Mouse (Mus musculus) neutrophil, adult 83 days (primary cell): ENCODE measurements around the gene Acsf2. TPM values are rescaled to one million over a fixed set of nuclear protein-coding genes. Genes with fewer than 3 reads are reported as not detected.

Experiments used
- total RNA-seq, 2 experiments: library from RNA; stranded (reverse); gene quantifications; one replicate each; pipeline ENCODE4 v1.2.4; 2023

Gene Acsf2
- 1 to 10 TPM; 2.8 to 3.0 TPM for total RNA-seq

GRCm38 (mm10) chr11:94601321-94602281 is at the start of gene Acsf2:
Gene Acsf2 (minus strand): TSS chr11:94601871.

DNA sequence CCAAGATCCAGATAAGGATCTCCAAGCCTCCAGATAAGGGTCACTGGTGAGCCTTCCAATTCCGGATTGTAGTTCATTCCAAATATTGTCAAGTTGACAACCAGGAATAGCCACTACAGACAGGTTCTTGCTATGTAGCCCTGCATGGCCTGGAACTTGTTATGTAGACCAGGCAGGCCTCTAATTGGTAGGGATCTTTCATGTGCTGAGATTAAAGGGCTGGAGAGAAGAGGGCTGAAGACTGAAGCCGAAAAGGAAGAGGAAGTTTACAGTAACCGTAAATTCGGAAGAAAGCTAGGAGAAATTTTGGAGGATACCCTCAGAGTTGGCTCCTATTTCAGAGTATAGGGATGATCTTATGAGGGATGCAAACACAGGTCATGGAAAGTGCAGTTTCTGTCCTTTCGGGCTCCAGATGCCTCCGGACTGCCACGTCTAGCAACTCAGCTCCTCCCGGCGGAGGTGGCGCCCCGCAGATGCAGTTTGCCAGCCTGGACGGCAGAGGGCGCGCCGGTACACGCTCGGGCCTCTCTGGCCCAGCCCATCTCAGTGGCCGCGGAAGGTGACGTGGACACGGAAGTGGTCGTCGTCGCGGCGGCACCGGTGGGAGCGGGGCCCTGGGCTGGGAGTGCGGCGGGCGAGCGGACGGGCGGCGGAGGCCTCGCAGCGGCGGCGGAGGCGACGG is 27.7 kb upstream of the Acsf2 start, which contains the start of gene Lrrc59:
TSS of gene Lrrc59 (plus strand) at position 569 of the 685 bp plus-strand sequence.

GRCm38 (mm10) chr11:94564437-94565150 is 37.1 kb downstream of the Acsf2 start, which contains the start of gene Chad:
Gene Chad (plus strand): TSS chr11:94565047.

GRCm38 (mm10) chr11:94548888-94549690 is 52.6 kb downstream of the Acsf2 start, which contains the start of gene Rsad1:
Gene Rsad1 (minus strand): TSS chr11:94549255.

GRCm38 (mm10) chr11:94521219-94521843 is 80.3 kb downstream of the Acsf2 start, which contains the start of gene Mycbpap:
Gene Mycbpap (minus strand): TSS chr11:94521742.

Other genes with a start within 250 kb of the Acsf2 start
- gene Abcc3, start 208.9 kb downstream of the Acsf2 start, total RNA-seq: 1 to 10 TPM; 2.4 to 4.8 TPM
- 1 to 10 TPM; 2.0 to 4.4 TPM for gene Cacna1g, start 127.7 kb downstream of the Acsf2 start, total RNA-seq
- not detected for gene Spata20, start 115.7 kb downstream of the Acsf2 start, total RNA-seq
- not detected for gene Epn3, start 101.9 kb downstream of the Acsf2 start, total RNA-seq
- under 1 TPM; 0.13 TPM for gene Mycbpap, start 80.1 kb downstream of the Acsf2 start, total RNA-seq
- under 1 TPM; 0.26 to 0.62 TPM for gene Rsad1, start 52.6 kb downstream of the Acsf2 start, total RNA-seq
- gene Chad, start 36.8 kb downstream of the Acsf2 start, total RNA-seq: not detected
- 10 to 100 TPM; 58.3 to 59.1 TPM for gene Lrrc59, start 27.9 kb upstream of the Acsf2 start, total RNA-seq
- gene Mrpl27, start 51.9 kb upstream of the Acsf2 start, total RNA-seq: 10 to 100 TPM; 17.2 to 18.0 TPM
- gene Eme1, start 52.1 kb upstream of the Acsf2 start, total RNA-seq: 10 to 100 TPM in 1 of 2 experiments, 1 to 10 TPM in 1; 9.3 to 10.4 TPM
- gene Xylt2, start 75.6 kb upstream of the Acsf2 start, total RNA-seq: 1 to 10 TPM; 5.5 to 6.7 TPM
- not detected for gene Gm11541, start 102.6 kb upstream of the Acsf2 start, total RNA-seq
- not detected for gene Cdc34b, start 139.9 kb upstream of the Acsf2 start, total RNA-seq
- not detected for gene Tmem92, start 180.8 kb upstream of the Acsf2 start, total RNA-seq